Mouse (Mus musculus) heart, adult 9 months (tissue): ENCODE data around the gene Atp5s.

Experiments used
- DNase-seq, 2 experiments: peaks; one replicate each; pipeline ENCODE4 v3.0.0; 2022; ENCODE audit warnings: low spot score in 2 of 2

Gene Atp5s

DNA sequence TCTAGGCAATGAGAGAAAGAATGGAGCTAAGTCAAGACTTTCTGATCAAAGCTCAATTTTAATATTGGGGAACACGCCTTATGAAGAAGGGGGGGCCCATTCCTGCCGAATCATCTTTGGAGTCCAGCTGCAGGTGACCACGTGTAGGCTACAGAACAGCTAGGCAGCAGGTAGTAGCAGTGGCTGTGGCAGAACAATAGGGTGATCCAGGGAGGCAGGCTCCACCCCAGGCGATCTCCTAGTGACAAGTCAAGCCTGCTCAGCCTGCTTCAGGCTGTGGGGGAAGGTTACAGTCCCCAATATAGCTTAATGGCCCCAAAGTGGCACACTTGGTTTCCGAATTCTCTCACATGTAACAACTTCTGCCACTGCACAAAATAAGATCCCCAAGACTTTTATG, 7.5 kb downstream of the Atp5s start:
- DNase-seq, result no peak

DNA sequence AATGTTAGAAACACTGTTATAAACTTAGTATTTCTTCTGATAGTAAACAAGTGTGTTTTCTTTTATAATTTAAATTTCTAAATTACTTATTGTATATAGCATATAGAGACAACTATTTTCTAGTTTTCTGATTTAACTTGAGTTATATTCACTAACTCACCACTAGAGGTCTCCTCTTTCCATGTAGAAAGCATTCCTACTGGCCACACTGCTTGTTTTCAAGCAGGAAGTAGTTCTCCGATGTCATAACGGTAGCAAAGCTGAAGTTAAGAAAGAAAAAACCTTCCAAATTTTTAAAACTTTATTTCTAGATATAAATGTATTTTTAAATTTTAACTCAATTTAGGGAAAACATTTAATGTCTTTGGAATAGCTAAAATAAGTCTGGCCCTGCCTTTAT, 8.8 kb downstream of the Atp5s start:
- no peak for DNase-seq

DNA sequence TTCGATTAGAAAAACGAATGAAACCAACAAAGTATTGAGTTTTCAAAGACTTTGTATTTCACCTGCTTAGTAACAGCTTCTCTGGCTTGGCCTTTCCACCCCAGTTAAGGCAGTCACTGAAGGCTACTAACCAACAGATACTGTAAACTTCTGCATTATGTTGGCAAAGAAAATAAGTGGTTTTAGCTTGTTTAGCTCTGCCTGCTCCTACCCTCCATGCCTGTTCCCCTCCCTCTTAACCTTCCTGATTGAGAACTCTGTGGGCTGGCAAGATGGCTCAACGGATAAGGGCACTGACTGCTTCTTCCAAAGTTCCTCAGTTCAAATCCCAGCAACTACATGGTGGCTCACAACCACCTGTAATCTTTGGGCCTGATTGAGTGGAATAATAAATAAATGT, 9.2 kb downstream of the Atp5s start:
- no peak for DNase-seq

DNA sequence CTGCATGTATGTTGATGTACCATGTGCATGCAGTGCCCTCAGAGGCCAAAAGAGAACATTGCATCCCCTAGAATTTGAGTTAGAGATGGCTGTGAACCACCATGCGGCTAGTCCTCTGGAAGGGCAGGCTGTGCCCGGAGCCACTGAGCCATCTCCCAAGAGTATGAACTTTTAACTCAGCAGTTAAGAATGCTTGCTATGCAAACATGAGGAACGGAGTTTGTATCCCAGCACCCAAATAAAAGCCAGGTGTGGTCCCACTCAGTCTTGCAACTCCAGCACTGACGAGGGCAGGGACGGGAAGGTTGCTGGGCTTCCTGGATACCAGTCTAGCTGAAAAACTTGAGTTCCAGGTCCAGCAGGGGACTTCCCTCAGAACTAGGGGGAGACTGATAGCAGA, 17.2 kb downstream of the Atp5s start:
- DNase-seq, result no peak

DNA sequence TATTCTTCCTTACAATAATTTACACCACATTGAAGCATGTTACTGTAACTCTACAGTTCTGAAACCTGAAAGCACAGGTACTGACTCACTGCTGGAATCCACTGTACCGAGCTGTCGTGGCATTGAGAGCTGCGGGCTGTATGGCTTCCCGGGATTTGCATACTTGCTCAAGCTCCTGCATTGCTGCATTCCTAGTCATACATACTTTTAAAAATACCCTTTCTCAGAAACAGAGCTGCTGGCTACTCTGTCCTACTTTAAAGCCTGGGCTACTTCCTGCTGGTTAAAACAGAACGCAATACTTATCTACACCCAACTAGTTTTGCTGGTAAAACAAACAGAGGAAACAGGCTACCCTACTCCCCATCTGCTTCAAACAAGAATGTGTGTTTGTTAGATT, 19.4 kb downstream of the Atp5s start:
- DNase-seq, result no peak

DNA sequence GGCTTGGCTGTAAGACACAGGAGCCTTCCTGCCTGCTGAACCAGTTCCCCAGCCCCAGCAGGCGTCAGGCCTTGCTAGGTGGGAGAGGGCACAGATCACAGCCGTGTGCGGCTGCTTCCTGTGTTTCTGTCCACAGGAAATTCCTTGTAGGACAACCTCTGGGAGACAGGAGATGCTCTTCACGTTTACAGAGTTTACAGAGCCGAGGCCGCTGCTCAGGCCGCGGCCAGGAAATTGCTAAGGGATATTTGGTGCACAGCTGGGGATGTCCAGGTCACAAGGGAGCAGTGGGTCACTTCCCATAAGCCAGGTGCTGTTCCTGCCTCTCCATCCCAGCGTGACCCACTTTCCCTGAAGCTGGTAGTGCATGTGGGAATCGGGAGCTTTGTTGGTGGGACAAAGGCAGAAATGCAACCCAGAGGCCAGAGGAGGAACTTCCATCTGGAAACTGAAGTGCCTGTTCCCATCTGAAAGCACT, 27.2 kb downstream of the Atp5s start:
- DNase-seq, result peak; percentile 33 to 67

DNA sequence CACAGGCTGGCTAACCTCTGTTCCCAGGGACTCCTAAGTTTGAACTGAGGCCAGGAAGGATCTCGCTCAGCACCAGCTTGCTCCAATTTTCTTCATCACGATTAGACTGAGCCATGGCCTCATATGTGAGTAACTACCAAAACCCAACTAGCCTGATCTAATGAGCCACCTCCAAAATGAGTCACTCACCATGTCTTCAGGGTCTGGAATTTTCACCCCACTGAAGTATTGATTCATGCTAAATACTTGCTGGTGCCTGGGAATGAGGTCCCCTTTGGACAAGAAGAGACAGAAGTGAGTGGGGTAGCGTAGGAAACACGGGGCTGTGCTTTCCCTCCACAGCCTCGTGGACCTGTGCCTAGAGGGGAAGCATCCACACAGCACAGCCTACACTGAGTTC, 29.2 kb downstream of the Atp5s start:
- DNase-seq, result no peak

DNA sequence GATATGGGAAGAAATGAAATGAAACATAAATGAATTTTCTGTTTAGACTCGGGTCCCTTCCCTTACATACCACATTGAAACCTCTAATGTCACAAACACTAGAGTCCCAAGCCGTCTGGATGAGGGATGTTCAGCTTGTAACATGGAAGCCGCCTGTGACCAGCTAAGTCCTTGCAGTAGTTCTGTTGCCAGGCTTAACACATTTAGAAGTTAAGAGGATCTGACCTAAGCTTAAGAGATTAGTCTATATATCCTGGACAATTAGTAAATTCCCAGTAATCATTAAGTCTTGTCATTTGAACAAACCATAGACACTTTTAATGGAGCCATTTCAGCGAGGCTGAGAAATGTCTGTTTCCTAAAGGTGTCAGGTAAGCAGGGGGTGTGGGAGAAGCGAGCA, 31.3 kb downstream of the Atp5s start:
- no peak for DNase-seq

DNA sequence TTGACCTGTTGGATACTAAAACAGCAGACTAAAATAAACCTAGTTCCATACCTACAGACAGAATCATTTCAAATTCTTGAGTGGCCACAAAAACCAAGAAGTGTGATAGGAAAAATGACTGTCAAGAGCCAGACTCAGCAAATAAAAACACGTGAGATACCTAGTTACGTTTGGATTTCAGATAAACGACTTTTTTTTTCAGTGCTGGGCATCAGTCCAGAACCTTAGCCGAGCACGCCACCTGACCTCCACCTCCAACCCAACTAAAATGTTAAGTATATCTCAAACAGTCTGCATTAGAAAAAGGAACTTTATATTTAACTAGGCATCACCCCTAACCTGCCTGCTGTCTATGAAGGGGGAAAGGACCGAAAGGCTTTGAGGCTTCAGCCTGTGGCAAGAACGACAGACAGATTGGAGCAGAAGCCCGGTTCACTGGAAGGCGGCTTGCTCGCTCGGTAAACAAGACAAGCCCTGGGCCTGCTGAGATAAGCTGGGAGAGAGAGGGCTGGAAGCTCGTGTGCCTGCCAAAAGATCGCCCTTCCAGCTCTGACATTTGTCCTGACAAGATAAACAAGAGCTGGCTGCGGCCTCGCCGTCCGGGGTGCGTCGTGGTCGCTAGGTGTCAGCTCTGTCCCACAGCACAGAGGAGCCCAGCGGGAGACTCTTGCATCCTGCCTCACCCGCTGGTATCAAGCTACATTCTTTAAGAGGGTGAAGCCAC, 32.8 kb downstream of the Atp5s start:
- DNase-seq, result peak; percentile 84 to 86

DNA sequence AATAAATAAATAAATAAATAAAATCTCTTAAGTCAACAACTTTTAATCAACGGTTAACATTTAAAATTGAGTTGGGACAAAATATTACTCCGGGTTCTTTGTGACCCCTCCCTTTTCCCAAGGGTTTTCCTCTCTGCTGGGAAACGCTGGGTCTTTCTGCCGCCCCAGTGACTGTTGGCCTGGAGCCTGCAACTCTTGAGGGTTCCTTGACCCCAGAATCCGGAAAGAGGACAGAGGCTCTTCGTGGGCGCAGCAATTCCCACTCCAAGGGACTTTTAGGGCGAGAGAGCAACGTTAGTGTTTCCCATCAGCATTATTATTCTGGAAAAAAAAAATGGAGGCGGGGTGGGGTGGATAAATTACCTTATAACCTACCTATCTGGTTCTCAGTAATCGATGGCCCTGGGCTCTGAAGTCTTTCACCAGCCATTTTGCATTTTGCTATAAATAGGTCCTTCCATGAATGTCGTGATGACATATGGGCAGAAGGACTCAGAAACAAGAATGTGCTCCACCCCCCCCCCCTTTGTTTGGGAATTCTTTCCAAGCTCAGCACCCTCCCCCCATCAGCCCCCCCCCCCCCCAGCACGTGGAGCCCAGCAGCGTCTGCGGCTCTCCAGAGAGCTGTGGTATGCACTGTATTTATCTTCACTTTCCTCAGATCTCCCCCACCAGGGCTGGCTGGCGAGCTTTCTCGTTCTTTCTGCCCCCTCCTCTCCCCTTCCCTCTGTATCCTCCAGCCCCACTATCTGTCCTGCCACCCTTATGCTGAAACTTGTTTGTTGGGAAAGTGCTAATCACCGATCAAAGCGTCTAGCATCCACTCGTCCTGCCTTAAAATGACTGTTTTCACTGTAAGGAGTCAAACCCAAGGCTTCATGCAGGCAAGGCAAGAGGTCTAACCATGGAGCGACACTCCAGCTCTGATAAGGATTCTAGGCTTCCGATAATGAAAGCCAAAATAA, 33.8 kb downstream of the Atp5s start:
- peak; percentile 36 to 44 for DNase-seq

DNA sequence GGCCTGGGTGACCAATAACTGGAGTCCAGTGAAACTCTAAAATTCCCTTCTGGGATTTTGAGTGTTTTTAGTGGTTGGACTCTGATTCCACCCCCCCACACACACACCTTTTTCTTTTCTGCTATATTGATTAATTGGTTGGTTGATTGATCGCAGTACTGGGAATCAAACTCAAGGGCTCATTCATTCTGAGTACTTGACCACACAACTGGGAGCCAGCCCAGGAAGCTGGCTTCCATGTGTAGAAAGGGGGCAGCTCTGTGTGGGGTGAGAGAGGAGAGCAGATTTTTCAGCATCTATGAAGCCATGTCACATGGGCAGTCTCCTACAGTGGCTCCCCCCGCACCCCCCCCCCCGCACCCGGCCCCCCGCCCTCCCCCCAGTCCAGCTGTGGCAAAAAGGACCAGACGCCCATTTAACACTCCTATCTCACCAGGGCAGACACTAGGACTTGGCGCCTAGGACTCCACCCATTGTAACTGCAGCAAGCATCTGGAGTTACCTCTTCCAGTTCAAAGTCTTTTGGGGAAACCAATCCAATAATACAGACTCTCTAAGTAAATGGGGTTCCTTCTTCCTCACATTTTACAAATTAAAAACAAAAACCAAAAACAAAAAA, 34.6 kb downstream of the Atp5s start:
- DNase-seq, result no peak

DNA sequence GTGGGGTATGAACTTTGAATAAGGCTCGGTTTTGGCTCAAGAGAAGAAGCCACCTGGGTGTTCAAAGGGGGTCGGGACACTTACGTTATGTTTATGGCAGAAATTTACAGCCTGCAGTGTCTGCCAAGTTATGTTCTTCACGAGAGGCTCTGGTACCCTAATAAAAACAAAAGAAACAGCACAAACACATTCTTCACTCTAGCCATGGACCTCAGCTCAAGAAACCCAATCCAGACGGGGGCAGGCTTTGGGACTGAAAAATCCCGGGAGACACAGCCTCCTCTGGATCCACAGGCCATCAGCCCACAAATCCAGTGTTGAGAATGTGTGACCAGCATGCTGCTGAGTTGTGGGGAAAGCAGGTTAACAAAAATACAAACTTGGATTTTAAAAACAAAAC, 35.3 kb downstream of the Atp5s start:
- DNase-seq, result no peak

DNA sequence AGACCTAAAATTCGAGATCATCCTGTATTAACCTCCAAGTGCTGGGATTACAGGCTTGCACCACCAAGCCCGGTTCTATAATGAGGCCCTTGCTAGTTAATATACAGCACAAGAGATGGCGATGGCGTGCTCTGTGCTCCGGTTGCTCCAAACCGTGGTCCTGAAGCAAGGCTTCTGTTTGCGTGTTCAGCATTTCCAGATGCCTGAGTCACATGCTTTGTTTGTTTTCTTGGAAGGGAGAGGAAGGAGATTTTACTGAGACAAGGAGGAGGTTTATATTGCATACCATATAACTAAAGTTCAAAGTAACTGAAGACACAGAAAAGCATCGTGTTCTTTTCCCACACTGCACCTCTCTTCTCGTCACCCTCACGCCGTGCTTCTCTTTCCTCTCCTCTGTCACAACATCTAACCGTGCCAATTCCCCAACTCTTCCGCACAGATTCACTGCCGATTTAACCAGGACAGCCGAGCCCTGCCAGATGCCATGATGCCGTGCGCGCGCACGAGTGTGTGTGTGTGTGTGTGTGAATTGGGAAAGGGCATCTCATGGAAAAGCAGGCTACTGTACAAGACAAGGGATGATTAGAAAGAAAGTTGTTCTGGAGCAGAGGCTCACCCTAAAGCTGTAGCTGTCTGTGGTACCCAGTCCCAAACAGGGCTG, 36.1 kb downstream of the Atp5s start:
- DNase-seq, result no peak

DNA sequence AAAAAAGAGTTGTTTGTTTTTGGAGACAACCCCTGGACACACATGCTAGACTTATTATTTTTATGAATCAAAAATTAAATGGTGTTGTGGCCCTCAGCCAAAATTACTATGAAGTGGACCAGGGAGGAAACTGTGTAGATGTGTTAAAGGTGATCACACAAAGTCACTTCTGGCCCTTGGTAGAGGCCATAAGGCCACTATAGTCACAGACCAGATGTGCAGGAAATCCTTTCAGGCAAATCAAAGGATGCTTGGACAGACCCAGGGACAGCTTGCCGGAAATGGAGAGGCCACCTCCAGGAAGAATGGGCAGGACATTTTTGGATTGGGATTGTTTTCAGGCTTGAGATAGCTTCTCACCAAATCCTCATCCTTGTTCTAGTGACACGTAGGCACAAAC, 36.9 kb downstream of the Atp5s start:
- peak; percentile 67 to 88 for DNase-seq

DNA sequence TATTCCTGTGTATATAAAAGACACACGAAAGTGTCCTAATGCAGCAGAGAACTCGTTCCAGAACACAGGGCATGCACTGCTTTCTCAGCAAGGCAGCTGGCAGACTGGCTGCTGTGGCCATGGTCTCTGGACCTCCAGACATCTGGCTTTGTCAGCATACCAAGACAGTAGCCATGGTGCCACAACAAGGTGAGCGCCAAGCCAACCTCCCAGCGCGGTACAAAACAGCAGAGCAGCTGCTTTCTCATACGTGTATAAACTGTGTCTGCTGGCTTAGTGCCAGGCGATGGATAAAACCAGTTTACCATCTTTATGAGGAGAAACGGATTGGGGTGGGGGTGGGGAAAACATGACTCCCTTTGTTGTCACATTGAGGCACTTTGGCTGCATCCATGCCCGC, 40.8 kb downstream of the Atp5s start:
- DNase-seq, result no peak

DNA sequence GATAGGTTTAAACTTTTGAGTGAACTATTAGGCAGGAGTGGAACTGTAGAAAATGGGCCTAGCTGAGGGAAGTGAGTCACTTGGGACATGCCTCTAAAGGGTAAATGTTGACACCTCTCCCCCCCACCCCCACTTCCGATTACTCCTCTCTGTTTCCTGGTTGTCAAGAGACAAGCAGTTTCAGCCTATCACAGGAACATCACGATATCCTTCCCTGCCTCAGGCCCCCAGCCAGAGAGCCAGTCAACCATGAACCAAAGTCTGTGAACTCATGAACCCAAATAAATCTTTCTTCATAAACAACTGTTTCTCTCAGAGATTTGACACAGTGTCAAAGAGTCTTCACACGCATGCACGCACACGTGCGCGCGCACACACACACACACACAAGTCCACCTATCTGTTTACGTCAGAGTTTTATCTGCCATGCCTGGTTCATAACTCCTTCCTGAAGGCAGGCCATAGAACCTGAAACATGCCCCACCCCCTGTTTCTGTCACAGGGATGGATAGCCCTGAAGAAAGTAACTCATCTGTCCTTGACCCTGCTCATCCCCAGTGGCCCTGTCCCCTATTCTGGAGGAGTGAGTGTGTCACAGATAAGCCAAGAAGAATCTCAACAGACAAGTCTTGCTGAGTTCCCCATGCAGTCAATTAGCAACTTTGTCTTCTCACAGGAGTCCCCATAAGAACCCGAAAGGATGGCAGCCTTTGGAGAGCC, 41.6 kb downstream of the Atp5s start:
- DNase-seq, result no peak

DNA sequence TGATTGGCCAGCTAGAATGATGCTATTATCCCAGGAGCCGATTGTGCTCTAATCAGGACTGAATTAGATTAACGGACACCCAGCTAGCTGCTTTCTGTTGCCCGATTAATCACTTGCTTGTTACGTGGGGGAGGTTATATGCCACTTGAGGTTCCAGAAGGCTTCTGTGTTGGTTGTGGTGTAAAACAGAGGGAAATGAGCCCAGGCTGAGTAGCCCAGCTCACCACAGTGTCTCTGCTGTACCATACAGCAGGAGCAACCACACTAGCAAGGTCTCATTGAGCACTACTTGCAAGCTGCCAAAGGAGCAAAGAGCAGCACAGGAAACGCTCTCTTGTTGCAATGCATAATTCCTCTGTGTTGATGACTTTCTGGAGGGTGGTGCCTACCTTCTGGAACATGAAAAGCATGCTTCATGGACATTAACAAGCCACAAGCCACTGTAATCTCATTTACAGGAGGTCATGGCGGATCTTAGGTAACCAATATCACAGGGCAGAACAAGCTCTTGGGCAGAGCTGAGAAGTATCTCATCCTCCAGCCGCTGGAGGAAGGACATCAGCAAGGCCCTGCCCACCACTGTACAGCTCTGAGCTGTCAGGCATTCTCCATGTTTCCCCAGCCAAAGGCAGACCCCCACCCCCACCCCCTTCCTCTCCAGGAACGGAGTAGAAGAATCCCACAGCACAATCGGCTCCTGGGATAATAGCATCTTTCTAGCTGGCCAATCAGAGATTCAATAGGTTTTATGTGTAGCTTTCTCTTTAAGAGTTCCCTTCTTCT, 42.9 kb downstream of the Atp5s start:
- no peak for DNase-seq

DNA sequence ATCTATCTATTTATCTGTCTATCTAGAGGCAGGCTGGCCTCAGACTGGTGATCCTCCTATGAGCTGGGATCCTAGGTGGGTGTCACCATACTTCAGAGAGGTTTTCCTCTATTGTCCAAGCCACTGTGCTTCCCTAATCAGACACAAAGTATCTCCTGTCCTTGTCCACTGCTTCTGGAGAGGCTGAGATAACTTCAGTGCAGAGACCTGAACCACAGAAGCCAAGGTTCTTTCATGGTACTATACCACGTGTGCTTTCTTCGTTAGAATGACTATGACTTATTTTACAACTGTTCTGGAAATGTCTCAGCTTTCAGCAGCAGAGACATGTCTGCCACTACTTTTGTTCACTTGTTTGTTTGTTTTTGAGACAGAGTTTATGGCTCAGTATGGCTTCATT, 44.1 kb downstream of the Atp5s start:
- no peak for DNase-seq

DNA sequence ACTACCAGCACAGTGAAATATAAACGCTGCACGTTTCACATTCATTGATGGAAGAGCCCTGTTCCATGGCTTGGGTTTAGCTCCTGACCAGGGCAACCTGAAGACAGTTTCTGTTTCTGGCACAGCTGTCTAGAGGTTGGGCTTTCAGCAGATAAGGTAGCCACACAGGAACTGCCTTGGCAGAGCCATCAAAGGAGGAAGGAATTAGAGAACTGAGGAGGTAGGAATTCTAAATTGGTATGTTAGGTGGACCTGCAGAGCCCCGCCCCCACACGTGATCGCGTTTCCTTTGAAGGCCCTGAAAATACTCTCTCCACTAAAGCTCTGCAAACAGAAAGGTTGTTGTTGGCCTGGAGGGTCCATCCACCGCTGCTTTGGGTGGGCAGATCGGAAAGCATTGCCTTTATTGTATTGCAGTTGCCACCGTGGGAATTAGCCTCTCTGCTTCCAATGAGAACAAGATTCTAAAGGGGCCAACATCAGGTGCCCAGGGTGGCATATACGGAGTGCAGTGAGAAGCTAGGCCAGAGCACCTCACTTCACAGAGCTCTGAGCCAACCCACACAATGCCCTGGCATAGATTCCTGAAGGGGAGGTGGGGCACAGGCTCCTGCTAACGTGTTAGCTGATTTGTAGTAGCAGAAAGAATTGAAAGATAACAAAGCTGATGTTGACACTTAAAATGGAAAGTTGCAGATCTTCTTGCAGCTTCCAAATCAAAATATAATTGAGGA, 52.0 kb downstream of the Atp5s start:
- no peak for DNase-seq

DNA sequence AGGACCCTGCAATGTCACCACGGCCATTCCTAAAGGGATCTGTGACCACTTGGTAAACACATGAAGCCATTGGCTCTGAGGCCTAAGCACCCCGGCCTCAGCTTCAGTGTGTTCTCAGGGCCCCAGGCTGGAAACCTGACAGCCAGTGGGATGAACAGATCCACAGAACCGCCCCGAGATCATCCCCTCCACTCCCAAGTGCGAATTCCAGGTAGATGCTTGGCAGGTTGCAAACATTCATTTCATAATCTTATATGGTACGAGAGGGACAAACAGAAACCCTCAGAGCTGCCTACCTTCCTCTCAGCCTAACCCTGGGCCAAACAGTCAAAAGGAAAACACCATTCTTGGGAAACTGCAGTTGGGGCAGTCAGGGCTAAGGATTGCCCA, 52.6 kb downstream of the Atp5s start:
- DNase-seq, result no peak
